Mouse (Mus musculus) adrenal gland, adult (tissue): ENCODE results near the gene Eepd1.

ENCODE experiments used
- DNase-seq, 2 experiments: peaks; one replicate each; pipeline ENCODE4 v3.0.0; 2022 to 2023; ENCODE audit warnings: low spot score in 1 of 2; ENCODE audit not compliant: inconsistent age in 2 of 2

The Eepd1 gene

DNA sequence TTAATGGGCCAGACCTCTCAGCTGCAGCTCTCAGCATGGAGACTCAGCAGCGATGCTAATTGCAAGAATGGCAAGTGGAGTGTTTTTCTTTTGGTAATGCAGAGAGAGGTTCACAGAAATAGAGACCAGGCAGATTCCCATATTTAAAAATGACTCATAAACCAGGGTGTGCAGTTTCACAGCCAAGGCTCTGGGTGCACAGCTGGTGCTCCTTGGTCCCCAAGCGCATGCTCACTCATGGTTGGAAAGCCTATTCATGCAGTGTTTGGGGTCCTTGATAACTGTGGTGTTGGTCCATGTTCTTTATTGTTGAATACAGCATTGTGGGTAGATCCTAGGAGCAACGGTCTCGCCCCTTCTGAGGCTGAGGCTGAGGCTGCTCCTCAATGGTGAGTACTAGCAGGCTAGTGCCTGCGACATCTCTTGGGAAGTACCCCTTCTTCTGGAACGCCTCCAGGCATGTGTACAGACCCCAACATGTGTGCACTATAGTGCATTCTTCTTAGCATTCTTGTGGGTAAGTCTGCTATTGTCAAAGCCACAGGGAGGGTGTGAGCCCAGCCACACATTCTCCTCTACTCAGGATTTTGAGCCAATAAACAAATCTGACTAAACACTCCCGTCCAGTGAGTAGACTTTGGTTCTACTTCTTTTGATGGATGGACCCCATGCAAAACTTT is 46.2 kb downstream of the Eepd1 start:
- DNase-seq: no peak

DNA sequence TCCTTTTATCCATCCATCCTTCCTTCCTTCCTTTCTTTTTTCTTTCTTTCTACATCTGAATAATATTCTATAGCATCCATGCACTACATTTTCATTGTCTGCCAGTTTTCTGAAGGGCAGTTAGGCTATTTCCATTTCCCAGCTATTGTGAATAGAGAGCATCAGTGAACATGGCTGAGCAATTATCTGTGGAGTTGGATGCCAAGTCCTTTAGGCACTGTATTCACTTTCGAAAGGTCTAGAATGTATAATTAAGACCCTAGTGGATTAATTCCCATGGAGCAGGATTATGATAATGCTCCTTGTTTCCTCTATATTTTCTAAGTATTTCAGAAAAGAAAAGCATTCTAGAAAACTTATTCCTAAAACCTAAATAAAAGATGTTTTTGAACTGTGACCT is 50.3 kb downstream of the Eepd1 start:
- no peak for DNase-seq

DNA sequence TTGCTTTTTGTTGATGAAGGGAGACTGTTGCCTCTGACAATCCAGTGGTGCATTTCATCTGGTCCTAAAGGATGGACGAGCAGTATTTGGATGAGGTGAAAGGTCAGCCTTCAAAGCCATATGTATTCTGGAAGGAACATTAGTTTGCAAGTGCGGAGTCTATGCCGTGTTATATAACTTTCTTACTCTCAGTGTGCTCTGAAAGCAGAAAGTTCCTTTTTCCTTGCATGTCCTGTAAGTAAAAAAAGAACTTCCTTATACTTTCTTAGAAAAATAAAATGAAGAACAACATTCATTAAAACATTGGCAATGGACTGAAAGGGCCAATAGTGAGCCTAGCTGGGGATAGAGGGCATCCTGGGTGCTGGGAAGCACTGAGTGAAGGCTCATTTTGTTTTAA is 50.8 kb downstream of the Eepd1 start:
- DNase-seq: no peak

DNA sequence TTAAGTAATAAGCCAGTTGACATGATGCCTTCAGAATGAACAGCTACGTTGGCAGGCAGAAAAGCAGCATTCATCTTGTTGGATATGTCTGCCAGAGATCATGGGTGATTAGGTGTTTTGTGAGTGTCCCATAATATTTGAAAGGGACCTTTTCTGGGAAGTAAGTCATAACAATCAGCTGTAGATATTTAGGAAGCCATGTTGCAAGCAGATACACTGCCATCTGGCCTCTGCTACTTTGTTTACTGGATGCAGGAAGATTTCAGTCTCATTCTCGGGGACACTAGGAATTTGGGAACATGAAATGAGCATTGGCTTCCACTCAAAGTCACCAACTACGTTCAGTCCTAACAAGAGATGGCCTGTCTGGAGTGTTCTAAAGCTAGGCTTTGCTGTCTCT is 54.1 kb downstream of the Eepd1 start:
- DNase-seq: no peak

DNA sequence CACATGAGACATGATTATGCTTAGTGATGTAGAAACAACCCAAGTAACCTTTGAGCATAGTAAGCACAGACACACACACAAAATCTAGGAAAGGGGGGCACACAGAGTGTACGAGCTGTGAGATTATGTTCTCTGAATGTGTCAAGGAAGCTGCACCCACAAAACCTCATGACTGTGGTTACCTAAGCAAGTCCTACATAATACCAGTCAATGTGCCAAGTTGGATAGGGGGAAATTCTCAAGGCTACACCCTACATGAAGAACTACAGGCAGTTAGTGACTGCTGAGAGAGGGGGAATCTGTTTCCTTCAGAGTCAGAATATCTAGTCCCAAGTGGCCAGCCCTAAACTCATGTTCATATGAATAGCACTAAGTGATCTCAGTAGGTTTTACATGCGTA is 58.1 kb downstream of the Eepd1 start:
- DNase-seq: no peak

DNA sequence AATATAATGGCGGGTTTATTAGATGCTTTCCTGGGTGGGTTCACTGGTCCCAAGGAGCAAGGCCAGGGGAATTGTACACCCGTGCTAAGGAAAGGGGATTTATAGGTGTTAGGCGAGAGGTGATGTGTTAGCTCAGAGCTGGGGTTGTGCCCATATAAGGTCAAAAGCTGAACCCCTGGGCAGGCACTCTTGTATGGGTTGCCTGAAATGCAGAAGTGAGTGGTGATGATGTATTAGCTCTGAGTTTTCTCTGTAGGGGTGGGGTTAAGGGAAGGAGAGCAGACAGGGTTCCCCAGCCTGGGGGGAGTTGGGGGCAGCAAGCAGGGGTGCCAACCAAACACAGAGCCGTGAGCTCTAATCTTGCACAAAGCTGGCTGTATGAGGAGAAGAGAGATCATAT is 60.0 kb downstream of the Eepd1 start:
- DNase-seq: no peak

DNA sequence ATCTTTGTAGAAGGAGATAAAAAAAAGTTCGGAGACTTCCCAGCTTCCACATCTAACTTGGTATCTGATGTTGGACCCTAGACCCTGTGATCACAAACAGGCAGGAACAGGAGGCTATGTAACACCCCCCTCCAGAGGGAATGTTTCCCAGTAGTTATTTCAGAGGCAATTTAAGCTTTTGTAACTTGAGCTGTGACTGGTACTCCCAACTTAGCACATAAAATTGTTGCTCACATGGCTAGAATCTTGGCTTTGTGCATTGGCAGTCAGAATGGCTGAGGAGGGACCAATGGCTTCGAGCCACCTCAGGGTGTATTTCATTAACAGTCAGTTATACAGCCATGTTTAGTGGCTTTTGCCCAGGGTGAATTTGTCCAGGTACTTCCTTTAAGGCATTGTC is 63.9 kb downstream of the Eepd1 start:
- DNase-seq: no peak

DNA sequence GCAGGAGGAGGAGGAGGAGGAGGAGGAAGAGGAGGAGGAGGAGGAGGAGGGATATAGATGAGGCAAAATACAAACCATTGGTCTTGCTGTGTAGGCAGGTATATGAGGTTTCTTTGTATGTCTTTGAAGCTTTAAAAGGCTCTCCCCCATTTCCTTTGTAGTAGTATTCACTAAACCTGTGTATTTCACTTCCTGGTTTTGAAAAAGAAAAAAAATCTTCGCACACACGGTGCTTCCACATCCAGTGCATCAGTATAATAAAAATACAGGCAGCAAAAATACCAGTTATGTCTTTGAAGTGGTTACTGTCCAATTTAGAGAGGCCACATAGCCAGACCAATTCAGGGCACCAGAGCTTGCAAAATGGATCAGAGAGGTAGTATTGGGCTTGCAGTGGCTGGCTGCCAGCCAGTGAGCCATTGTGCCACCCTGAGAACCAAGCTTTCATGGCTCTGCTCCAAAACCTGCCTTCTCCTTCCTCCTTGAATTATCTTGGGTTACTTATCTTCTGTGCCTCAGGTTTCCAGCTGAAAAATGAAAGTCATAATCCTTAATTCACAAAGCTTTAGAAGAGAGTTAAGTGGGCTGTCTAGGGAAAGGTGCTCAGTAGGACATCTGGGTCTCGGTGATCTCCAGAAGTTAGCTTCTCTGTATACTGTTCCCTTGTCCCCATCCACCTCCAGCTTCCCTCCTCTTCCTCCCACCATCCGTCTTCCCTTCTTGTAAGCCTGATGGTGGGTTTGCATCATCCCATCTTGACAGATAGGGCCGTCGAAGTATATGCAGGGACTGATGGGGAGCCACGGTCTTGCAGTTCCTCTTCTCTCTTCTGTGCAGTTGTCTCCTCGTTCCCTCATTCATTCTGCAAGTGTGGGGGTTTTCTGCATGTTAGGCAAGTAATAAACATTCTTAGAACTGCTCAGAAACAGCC is 68.0 kb downstream of the Eepd1 start:
- peak in 1 of 2 experiments; percentile 65 for DNase-seq

DNA sequence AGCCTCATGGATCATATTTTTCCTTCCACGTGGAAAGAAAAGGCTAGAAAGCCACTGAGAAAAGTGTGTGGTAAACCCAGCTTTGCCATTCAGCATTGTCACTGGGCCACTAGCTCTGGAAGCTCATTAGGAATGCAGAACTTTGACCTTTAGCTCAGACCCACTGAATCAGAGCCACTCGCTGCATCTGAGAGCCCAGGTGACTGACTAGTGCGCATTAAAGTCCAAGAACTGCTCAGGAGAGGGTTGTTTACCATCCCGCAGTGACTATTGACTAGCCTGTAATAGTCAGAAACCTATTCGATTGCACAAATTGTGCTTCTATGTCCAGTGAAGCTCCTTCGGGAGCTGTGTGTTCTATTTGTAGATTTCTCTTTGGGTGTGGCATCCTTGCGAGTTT is 68.8 kb downstream of the Eepd1 start:
- no peak for DNase-seq

DNA sequence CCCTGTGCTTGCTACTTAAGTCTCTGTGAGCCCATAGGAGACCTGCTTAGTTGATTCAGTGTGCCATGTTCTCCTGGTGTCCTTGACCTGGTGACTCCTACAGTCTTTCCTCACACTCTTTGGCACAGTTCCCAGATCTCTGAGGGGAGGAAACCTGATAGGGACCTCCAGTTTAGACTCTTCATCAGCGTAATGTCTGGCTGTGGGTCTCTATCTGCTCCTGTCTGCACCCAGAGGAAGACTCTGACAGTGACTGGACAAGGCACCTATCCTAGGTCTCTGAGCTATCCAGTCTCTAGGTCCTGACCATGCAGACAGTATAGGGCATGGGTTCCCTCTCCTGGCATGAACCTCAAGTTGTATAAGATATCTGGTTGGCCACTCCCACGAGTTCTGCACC is 71.2 kb downstream of the Eepd1 start:
- peak; percentile 57 to 83 for DNase-seq

DNA sequence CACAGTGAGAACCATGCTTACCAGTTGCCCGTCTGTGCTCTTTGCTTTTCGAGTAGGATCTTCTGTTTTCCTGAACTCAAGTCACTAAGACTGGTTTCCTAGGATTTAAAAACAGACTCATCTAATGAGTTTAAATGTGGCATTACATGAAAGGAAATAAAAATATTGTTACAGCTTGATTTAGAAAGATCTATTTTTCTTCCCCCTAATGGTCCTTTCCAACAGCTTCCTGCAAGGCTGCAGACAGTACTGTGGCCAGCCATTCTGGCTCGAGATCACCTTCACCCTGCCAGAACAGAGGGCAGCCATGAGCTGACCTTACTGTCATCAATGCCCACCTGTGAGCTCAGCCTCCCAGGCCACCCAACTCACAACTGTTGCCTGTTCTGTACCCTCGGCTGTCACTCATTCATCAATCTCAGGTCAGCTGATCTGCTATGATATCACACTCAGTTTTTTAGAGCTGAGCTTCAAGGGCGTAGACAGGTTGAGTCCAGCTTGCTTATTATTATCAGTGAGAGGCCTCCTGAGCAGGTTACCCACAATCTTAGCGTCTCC is 73.0 kb downstream of the Eepd1 start:
- DNase-seq: peak in 1 of 2 experiments; percentile 54

DNA sequence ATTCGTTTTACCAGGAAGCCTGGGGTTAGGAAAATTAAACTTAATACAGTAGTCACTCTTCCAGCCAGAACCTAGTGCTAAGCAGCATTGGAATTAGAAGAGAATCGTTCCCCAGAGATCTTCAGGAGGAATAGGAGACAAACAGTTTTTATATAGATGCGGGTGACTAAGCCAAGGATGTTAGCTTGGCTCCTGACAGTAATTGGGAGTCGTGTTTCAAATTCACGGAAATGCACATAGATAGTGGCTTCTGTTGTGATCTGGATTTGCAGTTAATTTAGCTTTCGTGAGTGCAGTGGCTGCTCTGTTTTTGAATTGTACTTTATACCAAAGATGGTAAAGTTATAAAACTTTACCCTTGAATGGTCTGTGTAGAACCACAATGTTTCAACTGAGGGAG is 73.9 kb downstream of the Eepd1 start:
- DNase-seq: no peak

DNA sequence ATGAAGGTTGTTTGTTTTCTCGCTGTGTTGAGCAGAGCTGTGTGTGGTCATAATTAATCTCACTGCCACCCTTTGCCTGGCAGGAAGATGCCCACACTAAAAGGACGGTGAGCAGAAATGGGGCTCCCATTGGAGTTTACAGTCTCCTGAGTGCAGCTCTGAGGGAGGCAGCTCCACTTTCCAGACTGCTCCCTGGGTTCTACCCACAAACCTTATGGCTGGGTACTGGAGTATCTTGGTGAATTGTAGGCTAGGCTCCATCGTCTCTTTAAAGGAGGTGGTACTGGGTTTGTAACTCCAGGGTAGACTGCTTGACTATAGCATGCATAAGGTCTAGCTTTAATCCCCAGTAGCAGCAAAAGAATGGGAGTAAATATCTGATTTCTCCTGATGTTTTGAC is 74.7 kb downstream of the Eepd1 start:
- DNase-seq: no peak

DNA sequence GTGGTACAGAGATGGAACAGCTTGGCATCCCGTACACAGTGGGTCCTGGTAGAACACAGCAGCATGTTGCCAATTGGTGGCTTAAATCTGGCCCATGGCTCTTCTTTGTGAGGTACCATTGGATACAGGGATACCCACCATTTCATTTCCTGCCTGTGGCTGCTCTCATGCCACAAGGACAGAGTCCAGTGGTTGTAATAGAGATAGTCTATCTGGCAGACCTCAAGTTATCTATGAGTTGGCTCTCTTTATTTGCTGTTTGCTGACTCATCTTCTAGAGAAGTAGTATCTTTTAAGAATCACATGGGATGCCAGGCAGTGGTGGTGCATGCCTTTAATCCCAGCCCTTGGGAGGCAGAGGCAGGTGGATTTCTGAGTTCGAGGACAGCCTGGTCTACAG is 76.0 kb downstream of the Eepd1 start:
- no peak for DNase-seq

DNA sequence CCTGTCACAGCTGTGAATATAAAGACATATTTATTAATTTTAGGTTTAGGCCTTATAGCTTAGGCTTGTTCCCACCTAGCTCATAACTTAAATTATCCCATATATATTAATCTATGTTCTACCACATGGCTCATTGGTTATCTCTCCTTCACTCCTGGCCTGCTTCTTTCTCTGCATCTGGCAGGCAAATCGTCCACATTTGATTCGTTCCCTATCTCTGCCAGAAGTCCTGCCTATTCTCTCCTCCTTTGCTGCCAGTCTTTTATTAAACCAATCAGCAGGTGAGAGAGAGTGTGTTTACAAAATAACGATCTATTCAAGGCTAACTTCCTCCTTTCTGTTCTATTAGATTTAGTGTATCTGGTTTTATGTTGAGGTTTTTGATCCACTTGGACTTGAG is 77.5 kb downstream of the Eepd1 start:
- no peak for DNase-seq

DNA sequence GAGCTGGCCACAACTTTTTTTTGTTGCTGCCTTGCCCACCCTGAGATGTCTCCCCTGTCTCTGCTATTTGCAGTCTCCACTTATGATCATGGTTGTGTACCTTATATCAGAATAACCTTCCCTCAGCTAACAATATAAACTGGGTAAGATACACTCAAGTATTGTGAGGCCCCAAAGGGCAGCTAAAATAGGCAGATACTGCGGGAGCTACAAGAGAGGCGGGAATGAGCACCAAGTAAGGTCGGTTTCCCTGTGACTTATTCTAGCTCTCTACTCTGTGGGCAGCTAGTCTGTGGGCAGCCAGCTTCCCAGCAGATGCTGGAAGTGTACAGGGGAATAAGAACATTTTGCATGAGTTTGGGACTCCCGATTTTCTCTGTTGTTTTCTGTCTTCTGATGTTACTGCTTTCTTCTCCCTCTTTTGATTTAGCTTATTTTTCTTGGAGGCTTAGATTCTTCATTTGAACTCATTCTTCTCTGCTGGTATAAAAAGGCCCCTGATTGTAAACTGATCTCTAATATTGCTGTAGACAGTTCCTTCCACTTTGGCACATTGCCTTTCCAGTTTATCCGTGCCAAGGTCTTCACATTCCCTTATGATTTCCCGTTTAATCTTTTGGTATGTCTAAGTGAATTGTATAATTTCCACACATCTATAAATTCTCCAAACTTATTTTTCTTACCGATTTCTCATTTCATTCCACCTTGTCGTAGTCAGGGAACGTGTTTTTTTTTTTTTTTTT is 78.8 kb downstream of the Eepd1 start:
- peak in 1 of 2 experiments; percentile 56 for DNase-seq

DNA sequence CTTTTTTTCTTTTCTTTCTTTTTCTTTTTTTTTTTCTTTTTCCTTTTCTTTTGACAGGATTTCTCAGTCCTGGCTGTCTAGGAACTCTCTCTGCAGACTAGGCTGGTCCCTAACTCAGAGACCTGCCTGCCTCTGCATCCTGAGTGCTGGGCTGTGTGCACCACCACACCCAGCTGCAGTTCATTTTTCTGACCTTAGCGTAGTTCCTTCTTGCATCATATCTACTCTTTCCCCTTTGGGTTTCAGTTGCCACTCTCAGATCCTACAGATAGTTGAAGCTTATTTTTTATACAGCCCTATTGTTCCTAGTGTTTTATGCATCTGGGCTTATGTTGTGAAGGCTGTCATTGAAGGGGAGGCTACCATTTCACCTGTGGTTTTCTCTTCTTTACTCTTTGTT is 79.8 kb downstream of the Eepd1 start:
- DNase-seq: no peak

DNA sequence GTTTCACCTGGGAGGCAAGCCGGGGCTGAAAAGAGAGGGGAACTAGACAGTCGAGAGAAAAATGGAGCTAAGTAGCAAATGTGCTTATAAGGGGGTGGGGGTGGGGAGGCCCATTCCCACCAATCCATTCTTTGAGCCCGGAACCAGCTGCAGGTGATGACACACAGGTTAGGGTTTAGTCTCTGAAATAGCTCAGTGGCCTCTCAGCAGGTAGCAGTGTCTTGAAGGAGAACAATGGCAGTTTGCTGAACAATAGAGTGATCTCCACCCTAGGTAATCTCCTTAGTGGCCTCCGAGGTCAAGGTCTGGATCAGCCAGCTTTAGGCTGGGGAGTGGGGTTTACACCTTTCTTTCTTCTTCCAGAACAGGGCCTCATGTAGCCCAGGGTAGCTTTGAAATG is 82.5 kb downstream of the Eepd1 start:
- no peak for DNase-seq

DNA sequence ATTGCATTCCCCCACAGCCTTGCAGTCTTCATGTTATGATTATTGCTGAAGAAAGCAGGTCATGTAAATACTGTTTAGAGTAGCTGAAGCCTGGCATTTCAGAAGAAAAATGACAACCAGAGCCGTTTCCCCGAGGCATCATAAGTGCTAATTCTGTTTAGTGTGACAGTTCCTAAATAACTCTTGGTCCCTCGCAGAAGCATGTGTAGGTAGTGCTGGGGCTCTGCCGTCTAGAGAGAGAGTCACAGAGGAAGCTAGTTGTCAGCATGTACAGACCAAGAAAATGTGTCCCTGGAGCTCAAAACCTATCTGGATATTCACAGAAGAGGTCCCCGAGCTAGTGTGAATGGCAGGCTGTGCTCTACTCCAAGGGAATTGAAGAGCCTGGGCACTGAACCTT is 85.7 kb downstream of the Eepd1 start:
- DNase-seq: no peak

DNA sequence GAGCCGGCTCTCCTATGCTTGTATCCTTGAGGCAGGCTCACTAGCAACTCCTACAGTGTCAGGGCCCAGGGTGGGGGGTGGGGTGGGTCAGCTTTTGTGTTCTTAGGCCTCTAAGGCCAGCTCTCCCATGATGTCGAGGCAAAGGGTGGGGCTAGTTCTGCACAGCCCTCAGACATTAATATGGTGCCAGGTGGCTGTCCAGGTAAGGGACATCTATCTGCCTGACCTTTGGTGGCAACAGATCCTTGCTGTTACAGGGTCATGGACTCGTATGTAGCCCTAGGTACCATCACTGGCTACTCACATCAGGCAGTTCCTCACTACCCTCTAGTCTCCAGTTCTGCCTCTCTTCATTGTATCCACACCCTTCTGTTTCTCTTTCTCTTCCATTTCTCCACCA is 87.4 kb downstream of the Eepd1 start:
- DNase-seq: no peak

DNA sequence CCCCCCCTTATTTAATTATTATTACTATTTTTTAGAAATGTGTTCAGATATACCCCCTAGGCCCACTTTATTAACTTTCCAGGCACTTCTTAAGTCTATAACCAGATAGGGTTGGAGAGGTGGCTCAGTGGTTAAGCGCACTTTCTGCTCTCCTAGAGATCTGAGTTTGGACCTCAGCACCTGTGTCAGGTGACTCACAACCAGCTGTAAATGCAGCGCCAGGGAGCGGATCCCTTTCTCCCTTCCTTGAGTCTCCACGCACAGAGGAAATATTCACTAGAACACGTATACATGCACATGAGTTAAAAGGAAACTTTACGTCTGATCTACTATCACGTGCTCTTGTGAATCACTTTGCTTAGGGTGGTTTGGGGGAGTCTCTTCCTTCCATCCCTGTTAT is 88.7 kb downstream of the Eepd1 start:
- DNase-seq: no peak

DNA sequence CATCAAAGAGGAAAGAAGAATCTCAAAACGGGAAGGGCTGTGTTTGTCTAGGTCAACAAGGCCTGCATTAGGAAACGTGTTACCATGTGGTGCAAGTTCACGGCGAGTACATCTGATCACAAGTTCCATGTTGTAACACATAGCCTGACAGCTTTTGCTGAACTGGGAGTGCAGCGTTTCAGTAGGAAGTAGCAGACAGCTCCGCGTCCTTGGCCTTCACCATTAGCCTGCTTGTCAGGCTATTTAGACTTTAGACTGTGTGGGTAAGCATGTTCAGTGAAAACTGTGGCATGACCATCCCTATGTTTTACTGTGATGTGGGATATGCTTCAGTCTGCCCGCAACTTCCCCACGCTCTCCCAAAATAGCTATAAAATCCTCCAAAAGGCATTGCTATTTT is 89.1 kb downstream of the Eepd1 start:
- peak; percentile 32 to 72 for DNase-seq
